Mouse (Mus musculus) cerebellum, adult (tissue): Measurements from ENCODE around the gene Prmt7.
"Not testable (repeated sequence)": the region's sequence is repeated elsewhere in the genome, so short reads cannot be mapped to it uniquely, and the experiment has no call there.

Experiments
- ATAC-seq: cut with Nextera tagmentation; 2 replicates; pipeline ENCODE4 v1.9.2; 2017; ENCODE audit warnings: mild to moderate bottlenecking, moderate library complexity, mixed read lengths; ENCODE audit not compliant: insufficient number of reproducible peaks, low FRiP score, low TSS enrichment

Prmt7 gene

GRCm38 (mm10) chr8:106210821-106211345 is at the start of gene Prmt7, which contains the start of gene Slc7a6os:
Prmt7 (plus strand) TSS chr8:106210936.
Slc7a6os (minus strand) TSS chr8:106210935.
- peak; percentile 96 for ATAC-seq

GRCm38 (mm10) chr8:106163251-106163650 is 47.5 kb upstream of the Prmt7 start:
- no peak for ATAC-seq

- no peak for ATAC-seq
Observed at GRCm38 (mm10) chr8:106165460-106165859, 45.3 kb upstream of the Prmt7 start.

- peak; percentile 90 for ATAC-seq
Observed at GRCm38 (mm10) chr8:106168356-106169016, 42.2 kb upstream of the Prmt7 start, which contains the start of gene Slc7a6. Slc7a6 (plus strand) TSS chr8:106168857.

- ATAC-seq, result peak; percentile 56
Observed at GRCm38 (mm10) chr8:106169017-106169933, 41.5 kb upstream of the Prmt7 start.

- ATAC-seq, result no peak
Observed at GRCm38 (mm10) chr8:106169934-106170480, 40.7 kb upstream of the Prmt7 start.

GRCm38 (mm10) chr8:106173566-106173965 is 37.2 kb upstream of the Prmt7 start:
- ATAC-seq, result no peak

- no peak for ATAC-seq
Observed at GRCm38 (mm10) chr8:106176891-106177290, 33.8 kb upstream of the Prmt7 start.

GRCm38 (mm10) chr8:106177594-106177993 is 33.1 kb upstream of the Prmt7 start:
- ATAC-seq, result no peak

- no peak for ATAC-seq
Observed at GRCm38 (mm10) chr8:106178428-106178827, 32.3 kb upstream of the Prmt7 start.

- ATAC-seq, result no peak
Observed at GRCm38 (mm10) chr8:106185628-106186270, 25.0 kb upstream of the Prmt7 start.

- ATAC-seq, result no peak
Observed at GRCm38 (mm10) chr8:106186394-106186793, 24.3 kb upstream of the Prmt7 start.

- ATAC-seq, result no peak
Observed at GRCm38 (mm10) chr8:106189162-106189561, 21.6 kb upstream of the Prmt7 start.

GRCm38 (mm10) chr8:106191639-106192038 is 19.1 kb upstream of the Prmt7 start:
- ATAC-seq, result no peak

GRCm38 (mm10) chr8:106193162-106193561 is 17.6 kb upstream of the Prmt7 start:
- ATAC-seq, result no peak

- no peak for ATAC-seq
Observed at GRCm38 (mm10) chr8:106194062-106194461, 16.7 kb upstream of the Prmt7 start.

- ATAC-seq, result no peak
Observed at GRCm38 (mm10) chr8:106198741-106199140, 12.0 kb upstream of the Prmt7 start.

GRCm38 (mm10) chr8:106199596-106199995 is 11.1 kb upstream of the Prmt7 start:
- ATAC-seq, result not testable (repeated sequence)

- peak; percentile 18; the same call in 1 of the 2 replicates for ATAC-seq
Observed at GRCm38 (mm10) chr8:106210035-106210731, 553 bp upstream of the Prmt7 start.

- no peak for ATAC-seq
Observed at GRCm38 (mm10) chr8:106211421-106211820, 685 bp downstream of the Prmt7 start.
